ENCODE assay signal across 20 mouse cellular contexts in genomic region chr16:32144592-32144991, GRCm38 (mm10). TPM values are rescaled to one million over a fixed set of nuclear protein-coding genes. Genes with fewer than 3 reads are reported as not detected.
"Had no signal": no experiment of that assay in that cellular context is flagged by ENCODE, and none has a peak within 500 bp of the region (broad histone marks: within the 10 kb centered on the region; RNA-seq: fewer than 3 reads in every experiment).

No protein-coding gene starts in this region.

- ATAC-seq: lung, postnatal 0 days; midbrain, embryonic 13.5 days; midbrain, embryonic 15.5 days had no signal

- H3K27me3 ChIP-seq: lung, embryonic 15.5 days; megakaryocyte, embryonic 14.5 days; midbrain, embryonic 13.5 days; midbrain, embryonic 15.5 days; neural tube, embryonic 12.5 days; stomach, embryonic 15.5 days had no signal

- H3K9ac ChIP-seq: lung, embryonic 15.5 days; midbrain, embryonic 13.5 days; midbrain, embryonic 15.5 days; neural tube, embryonic 12.5 days; stomach, embryonic 15.5 days had no signal

- H3K4me3 ChIP-seq: lung, embryonic 15.5 days; megakaryocyte, embryonic 14.5 days; midbrain, embryonic 13.5 days; midbrain, embryonic 15.5 days; neural tube, embryonic 12.5 days; stomach, embryonic 15.5 days had no signal

- H3K27ac ChIP-seq: lung, embryonic 15.5 days; macrophage; midbrain, embryonic 13.5 days; midbrain, embryonic 15.5 days; neural tube, embryonic 12.5 days; stomach, embryonic 15.5 days; stomach, postnatal 0 days had no signal

- H3K9me3 ChIP-seq: lung, embryonic 15.5 days; midbrain, embryonic 13.5 days; midbrain, embryonic 15.5 days; neural tube, embryonic 12.5 days; stomach, embryonic 15.5 days had no signal

- H3K4me2 ChIP-seq: lung, embryonic 15.5 days; midbrain, embryonic 11.5 days; midbrain, embryonic 13.5 days; midbrain, embryonic 15.5 days; neural tube, embryonic 12.5 days; stomach, embryonic 15.5 days had no signal

- DNase-seq: lung, adult 2 months; lung, postnatal 14 days; lung, postnatal 36 days; right cerebral cortex, postnatal 14 days; thymus, adult 2 months; thymus, postnatal 25 days; thymus, postnatal 4 days had no signal

- H3K36me3 ChIP-seq: midbrain, embryonic 15.5 days; neural tube, embryonic 12.5 days; stomach, embryonic 15.5 days had no signal

- H3K4me1 ChIP-seq: lung, embryonic 15.5 days; midbrain, embryonic 13.5 days; midbrain, embryonic 15.5 days; neural tube, embryonic 12.5 days; stomach, embryonic 15.5 days had no signal

RNA-seq across cellular contexts. Expression of gene Bex6, which starts 35.0 kb away (rescaled TPM):
- total RNA-seq: midbrain, postnatal 0 days; neutrophil, adult 5-6 weeks had no signal
- polyA plus RNA-seq: lung, adult 2 months; midbrain, embryonic 11.5 days; midbrain, embryonic 13.5 days; midbrain, embryonic 15.5 days; midbrain, postnatal 0 days; neural tube, embryonic 12.5 days; neural tube, embryonic 14.5 days; stomach, postnatal 0 days had no signal
